Mouse (Mus musculus) hindbrain, embryonic 12.5 days (tissue): ENCODE results near the gene Atp5b. TPM values are rescaled to one million over a fixed set of nuclear protein-coding genes. Genes with fewer than 3 reads are reported as not detected.

Experiments used
- ATAC-seq: fragments of 200-750 bp; cut with Nextera tagmentation; 2 replicates; pipeline ENCODE4 v1.8.0; 2017; ENCODE audit warnings: moderate TSS enrichment; ENCODE audit not compliant: low FRiP score
- H3K27ac ChIP-seq: fragments of 300-500 bp; sonication (generic); 2 replicates; pipeline ENCODE4 v1.5.1; 2016; ENCODE audit warnings: mild to moderate bottlenecking
- H3K27me3 ChIP-seq: fragments of 300-500 bp; sonication (generic); 2 replicates; pipeline ENCODE4 v1.6.1; 2016; ENCODE audit warnings: mild to moderate bottlenecking
- H3K36me3 ChIP-seq: fragments of 300-500 bp; sonication (generic); 2 replicates; pipeline ENCODE4 v1.6.1; 2016; ENCODE audit warnings: mild to moderate bottlenecking
- H3K4me1 ChIP-seq: fragments of 300-500 bp; sonication (generic); 2 replicates; pipeline ENCODE4 v1.6.1; 2016
- H3K4me2 ChIP-seq: fragments of 300-500 bp; sonication (generic); replicated peaks from 2 replicates; pipeline ENCODE4 v1.6.1; 2016; ENCODE audit warnings: mild to moderate bottlenecking
- H3K4me3 ChIP-seq: fragments of 300-500 bp; sonication (generic); 2 replicates; pipeline ENCODE4 v1.5.1; 2016; ENCODE audit warnings: mild to moderate bottlenecking
- H3K9ac ChIP-seq: fragments of 300-500 bp; sonication (generic); 2 replicates; pipeline ENCODE4 v1.6.1; 2016; ENCODE audit warnings: mild to moderate bottlenecking, moderate library complexity
- H3K9me3 ChIP-seq: fragments of 300-500 bp; sonication (generic); replicated peaks from 2 replicates; pipeline ENCODE4 v1.6.1; 2016; ENCODE audit warnings: mild to moderate bottlenecking
- whole genome bisulfite sequencing: fragments of 180-500 bp; shearing (Covaris S2); methylation state at CpG from one replicate; pipeline ENCODE4 v1.1.7; 2016; 5-methylcytosine and 5-hydroxymethylcytosine counted together
- microRNA counts: library from miRNA; unstranded; fragments of <30 nt; microRNA quantifications from one replicate; lab custom pipeline; 2017
- microRNA-seq: library from miRNA; unstranded; fragments of <30 nt; microRNA quantifications from one replicate; pipeline ENCODE4, GENCODE M21; 2017
- polyA plus RNA-seq: library from polyadenylated mRNA; unstranded; fragments of >200 nt; fragmentation: Nextera tagmentation; extraction: Ambion mirVana; gene quantifications from 2 replicates; pipeline ENCODE4 v1.2.1, GENCODE M21; 2016

Gene Atp5b
- polyA plus RNA-seq, 1 experiment from 2014 or later: 1,948 TPM

DNA sequence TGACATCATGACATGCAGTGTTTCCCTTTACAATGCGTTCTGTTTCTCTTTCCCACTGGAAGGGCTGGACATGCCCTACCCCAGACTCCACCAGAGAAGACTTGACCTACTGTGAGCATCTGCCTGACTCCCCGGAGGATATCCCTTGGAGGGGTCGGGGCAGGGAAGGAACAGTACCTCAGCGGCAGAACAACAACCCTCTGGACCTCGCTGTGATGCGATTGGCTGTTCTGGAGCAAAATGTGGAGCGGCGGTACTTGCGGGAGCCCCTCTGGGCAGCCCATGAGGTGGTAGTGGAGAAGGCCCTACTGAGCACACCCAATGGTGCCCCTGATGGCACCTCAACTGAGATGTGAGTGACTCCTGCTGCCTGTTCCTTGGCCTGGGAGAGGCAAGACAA is 41.8 kb downstream of the Atp5b start:
- WGBS: 92% methylated on average over 9 of the region's 9 CpGs
- peaks cover 91% of the 10 kb centered on the region for H3K36me3 ChIP-seq

DNA sequence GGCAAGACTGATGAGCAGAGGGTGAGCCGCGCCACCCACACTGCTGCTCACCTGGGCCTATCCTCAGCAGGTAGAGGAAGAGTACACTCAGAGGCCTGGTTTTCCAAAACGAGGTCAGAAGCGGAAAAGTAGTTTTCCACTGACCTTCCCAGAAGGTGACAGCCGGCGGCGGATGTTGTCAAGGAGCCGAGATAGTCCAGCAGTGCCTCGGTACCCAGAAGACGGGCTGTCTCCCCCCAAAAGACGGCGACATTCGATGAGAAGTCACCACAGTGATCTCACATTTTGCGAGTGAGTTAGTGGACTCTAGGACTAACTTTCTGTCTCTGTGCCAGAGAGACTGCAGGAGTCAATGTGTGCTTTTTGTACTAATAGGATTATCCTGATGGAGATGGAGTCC is 42.9 kb downstream of the Atp5b start:
- Histone ChIP-seq H3K4me3 (no peak overlapping the region), H3K27me3 (no peaks in the 10 kb centered on the region), H3K4me2 (no peak overlapping the region), H3K9me3 (no peaks in the 10 kb centered on the region), H3K4me1 (no peaks in the 10 kb centered on the region), H3K9ac (no peak overlapping the region), H3K36me3 (peaks cover 86% of the 10 kb centered on the region), H3K27ac (no peak overlapping the region)
- ATAC-seq: no peak
- WGBS: 96% methylated on average over 14 of the region's 14 CpGs

More for the DNA sequence above, 41.8 kb downstream of the Atp5b start:
- H3K4me1 ChIP-seq: no peaks in the 10 kb centered on the region
- no peak for ATAC-seq
- H3K4me3 ChIP-seq: no peak overlapping the region
- H3K27me3 ChIP-seq: no peaks in the 10 kb centered on the region
- no peak overlapping the region for H3K4me2 ChIP-seq
- H3K9me3 ChIP-seq: no peaks in the 10 kb centered on the region
- H3K27ac ChIP-seq: no peak overlapping the region
- no peak overlapping the region for H3K9ac ChIP-seq

GRCm38 (mm10) chr10:128127497-128127896 is 44.4 kb downstream of the Atp5b start:
- Histone ChIP-seq H3K4me3 (no peak overlapping the region), H3K27me3 (no peaks in the 10 kb centered on the region), H3K27ac (no peak overlapping the region), H3K9ac (no peak overlapping the region), H3K9me3 (no peaks in the 10 kb centered on the region), H3K4me2 (no peak overlapping the region), H3K36me3 (peaks cover 75% of the 10 kb centered on the region), H3K4me1 (no peaks in the 10 kb centered on the region)
- 69% methylated on average over 5 of the region's 5 CpGs for WGBS
- ATAC-seq: no peak

GRCm38 (mm10) chr10:128128143-128128542 is 45.1 kb downstream of the Atp5b start:
- no peak for ATAC-seq
- no peak overlapping the region for H3K27ac ChIP-seq
- 92% methylated on average over 8 of the region's 8 CpGs for WGBS
- H3K36me3 ChIP-seq: peaks cover 68% of the 10 kb centered on the region
- H3K4me3 ChIP-seq: no peak overlapping the region
- H3K4me2 ChIP-seq: no peak overlapping the region
- no peaks in the 10 kb centered on the region for H3K9me3 ChIP-seq
- H3K27me3 ChIP-seq: no peaks in the 10 kb centered on the region
- H3K4me1 ChIP-seq: no peaks in the 10 kb centered on the region
- no peak overlapping the region for H3K9ac ChIP-seq

DNA sequence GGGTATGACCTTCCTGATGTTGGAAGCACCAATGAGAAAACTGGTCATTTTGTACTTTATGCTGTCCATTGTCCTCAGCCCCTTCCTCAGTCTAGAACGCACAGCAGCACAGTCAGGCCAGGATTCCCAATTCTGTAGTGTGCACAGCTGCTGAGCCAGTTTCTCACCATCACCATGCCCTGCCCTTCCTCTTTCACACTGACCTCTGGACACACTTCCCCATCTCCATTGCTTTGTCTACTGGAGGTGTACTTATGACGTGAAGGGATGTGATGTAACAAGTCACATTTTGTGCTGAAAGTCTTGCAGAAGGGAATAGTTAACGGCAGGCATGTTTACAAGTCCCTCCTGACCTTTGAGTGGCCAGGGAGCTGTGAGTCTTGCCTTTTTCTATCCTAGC is 48.2 kb downstream of the Atp5b start:
- Histone ChIP-seq H3K27me3 (no peaks in the 10 kb centered on the region), H3K4me2 (no peak overlapping the region), H3K4me3 (no peak overlapping the region), H3K27ac (no peak overlapping the region), H3K36me3 (peaks cover 48% of the 10 kb centered on the region), H3K9me3 (no peaks in the 10 kb centered on the region), H3K9ac (no peak overlapping the region), H3K4me1 (no peaks in the 10 kb centered on the region)
- 84% methylated on average over 3 of the region's 3 CpGs for WGBS
- ATAC-seq: no peak

DNA sequence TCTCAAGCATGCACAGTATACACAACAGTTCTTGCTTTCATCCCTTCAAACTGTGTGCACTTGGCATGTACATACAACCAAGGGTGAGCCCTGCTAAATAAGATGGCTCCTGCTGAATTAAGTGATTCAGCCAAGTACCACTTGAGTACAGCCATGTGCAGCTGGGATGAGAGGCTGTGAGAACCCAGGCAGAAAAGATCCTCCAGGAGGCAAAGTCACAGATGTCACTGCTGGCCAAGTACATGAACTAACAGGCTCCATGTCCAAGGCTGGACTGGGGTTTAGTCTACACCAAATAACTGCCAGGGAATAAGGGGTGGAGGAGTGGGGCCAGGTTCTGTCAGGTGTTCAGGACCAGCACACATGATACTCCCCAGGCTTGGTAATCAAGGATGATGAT is 48.7 kb downstream of the Atp5b start:
- peaks cover 43% of the 10 kb centered on the region for H3K36me3 ChIP-seq
- ATAC-seq: no peak
- no peak overlapping the region for H3K4me2 ChIP-seq
- no peak overlapping the region for H3K9ac ChIP-seq
- H3K27ac ChIP-seq: no peak overlapping the region
- H3K9me3 ChIP-seq: no peaks in the 10 kb centered on the region
- H3K4me3 ChIP-seq: no peak overlapping the region
- H3K4me1 ChIP-seq: no peaks in the 10 kb centered on the region
- H3K27me3 ChIP-seq: no peaks in the 10 kb centered on the region

DNA sequence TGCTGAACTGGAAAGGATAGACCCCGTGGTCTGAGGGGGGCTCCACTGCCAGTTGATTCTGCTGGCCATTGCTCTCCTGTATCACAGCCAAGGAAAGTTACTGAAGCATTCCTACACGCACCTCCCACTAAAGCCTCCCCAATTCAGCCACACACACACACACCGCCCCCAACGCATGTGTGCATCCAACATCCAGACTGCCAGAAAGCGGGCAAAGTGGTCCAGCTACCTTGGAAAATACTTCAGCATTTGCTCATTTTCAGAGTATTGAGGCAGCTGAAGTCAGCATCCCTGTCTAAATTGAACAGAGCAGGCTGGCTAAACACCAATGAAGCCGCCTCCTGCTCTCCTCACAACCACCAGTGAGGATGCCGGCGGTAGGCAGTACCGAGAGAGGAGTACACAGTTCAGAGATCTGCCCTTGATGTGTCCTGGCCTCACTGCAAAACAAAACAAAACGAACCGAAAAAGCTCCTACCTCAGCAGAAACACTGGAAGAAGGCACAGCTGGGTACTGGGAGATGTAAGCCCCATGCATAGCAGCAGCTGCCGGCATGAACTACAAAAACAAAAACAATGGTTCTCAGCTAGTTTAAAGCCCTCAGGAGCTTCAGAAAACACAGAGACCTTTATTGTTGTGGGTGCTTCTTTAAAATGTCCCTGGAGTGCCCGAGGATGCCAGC is 50.7 kb downstream of the Atp5b start:
- H3K9me3 ChIP-seq: no peaks in the 10 kb centered on the region
- no peak overlapping the region for H3K4me3 ChIP-seq
- no peaks in the 10 kb centered on the region for H3K27me3 ChIP-seq
- no peak overlapping the region for H3K4me2 ChIP-seq
- 40% methylated on average over 13 of the region's 13 CpGs for WGBS
- H3K27ac ChIP-seq: no peak overlapping the region
- H3K9ac ChIP-seq: no peak overlapping the region
- H3K36me3 ChIP-seq: peaks cover 36% of the 10 kb centered on the region
- ATAC-seq: no peak
- H3K4me1 ChIP-seq: no peaks in the 10 kb centered on the region

GRCm38 (mm10) chr10:128135374-128135773 is 52.3 kb downstream of the Atp5b start:
- ATAC-seq: no peak
- Histone ChIP-seq H3K27me3 (no peaks in the 10 kb centered on the region), H3K36me3 (peaks cover 23% of the 10 kb centered on the region), H3K27ac (no peak overlapping the region), H3K4me2 (no peak overlapping the region), H3K4me3 (no peak overlapping the region), H3K9ac (no peak overlapping the region), H3K4me1 (no peaks in the 10 kb centered on the region), H3K9me3 (no peaks in the 10 kb centered on the region)
- WGBS: 88% methylated on average over 6 of the region's 6 CpGs

MicroRNAs encoded within 50 kb of the gene (microRNA counts, 519-probe panel; counts per million panel counts)
- microRNA mmu-miR-677 (lab: Ali Mortazavi, UCI): 470 counts per million, percentile 58 among the panel's probes with 10 or more counts

Small RNA genes lying within 50 kb of the gene (microRNA-seq; reads per million reads assigned to microRNA genes)
- 14.9 reads per million, percentile 26 among the genes with 10 or more reads in this experiment for gene Mir677

Other genes with a start within 250 kb of the Atp5b start
- gene Rdh19, start 233.3 kb upstream of the Atp5b start, polyA plus RNA-seq: not detected in 2 replicates
- not detected in 2 replicates for gene Rdh16f2, start 216.8 kb upstream of the Atp5b start, polyA plus RNA-seq
- not detected in 2 replicates for gene Rdh7, start 194.5 kb upstream of the Atp5b start, polyA plus RNA-seq
- gene Sdr9c7, start 184.8 kb upstream of the Atp5b start, polyA plus RNA-seq: not detected in 2 replicates
- not detected in 2 replicates for gene Hsd17b6, start 75.7 kb upstream of the Atp5b start, polyA plus RNA-seq
- 50.9 and 54.1 TPM in 2 replicates for gene Prim1, start 68.1 kb upstream of the Atp5b start, polyA plus RNA-seq
- 673 and 675 TPM in 2 replicates for gene Naca, start 47.7 kb upstream of the Atp5b start, polyA plus RNA-seq
- gene Ptges3, start 24.3 kb upstream of the Atp5b start, polyA plus RNA-seq: 495 and 513 TPM in 2 replicates
- 12.8 and 15.4 TPM in 2 replicates for gene Baz2a, start 8.3 kb downstream of the Atp5b start, polyA plus RNA-seq
- gene Rbms2, start 97.0 kb downstream of the Atp5b start, polyA plus RNA-seq: 22.5 and 25.5 TPM in 2 replicates
- 0.61 and 0.70 TPM in 2 replicates for gene Gls2, start 111.2 kb downstream of the Atp5b start, polyA plus RNA-seq
- 24.5 and 25.6 TPM in 2 replicates for gene Spryd4, start 128.5 kb downstream of the Atp5b start, polyA plus RNA-seq
- gene Mip, start 142.6 kb downstream of the Atp5b start, polyA plus RNA-seq: not detected in 2 replicates
- 46.2 and 53.7 TPM in 2 replicates for gene Timeless, start 148.8 kb downstream of the Atp5b start, polyA plus RNA-seq
- 0.34 and 0.40 TPM in 2 replicates for gene Apon, start 170.8 kb downstream of the Atp5b start, polyA plus RNA-seq
- gene Apof, start 185.4 kb downstream of the Atp5b start, polyA plus RNA-seq: not detected in 2 replicates
- gene Stat2, start 187.3 kb downstream of the Atp5b start, polyA plus RNA-seq: 23.1 and 26.5 TPM in 2 replicates
- gene Il23a, start 215.5 kb downstream of the Atp5b start, polyA plus RNA-seq: 0.22 TPM in 1 of 2 replicates, not detected in the other
- gene Pan2, start 220.1 kb downstream of the Atp5b start, polyA plus RNA-seq: 33.5 and 34.1 TPM in 2 replicates
- gene Cnpy2, start 239.2 kb downstream of the Atp5b start, polyA plus RNA-seq: 242 and 244 TPM in 2 replicates